Mouse (Mus musculus) left cerebral cortex, adult 9 months (tissue): Measurements from ENCODE around the gene Cnnm1.
A peak's percentile ranks its signal among the peaks of the same experiment; 100 is the strongest.

Source experiments
- DNase-seq, 2 experiments: peaks; one replicate each; pipeline ENCODE4 v3.0.0; 2022; ENCODE audit warnings: low spot score in 2 of 2

The Cnnm1 gene

GRCm38 (mm10) chr19:43440112-43440737, at the start of gene Cnnm1:
TSS of gene Cnnm1 (plus strand) at chr19:43440436.
- DNase-seq: peak; percentile 58 to 68

- DNase-seq: peak in 1 of 2 experiments; percentile 58
Observed at GRCm38 (mm10) chr19:43396327-43396726, 43.9 kb upstream of the Cnnm1 start.

GRCm38 (mm10) chr19:43407181-43407580, 33.1 kb upstream of the Cnnm1 start:
- DNase-seq: no peak

- DNase-seq: no peak
Observed at GRCm38 (mm10) chr19:43415565-43415964, 24.7 kb upstream of the Cnnm1 start.

- DNase-seq: no peak
Observed at GRCm38 (mm10) chr19:43420506-43420905, 19.7 kb upstream of the Cnnm1 start.

GRCm38 (mm10) chr19:43424082-43424481, 16.2 kb upstream of the Cnnm1 start:
- DNase-seq: no peak

GRCm38 (mm10) chr19:43427446-43428224, 12.6 kb upstream of the Cnnm1 start:
- DNase-seq: no peak

GRCm38 (mm10) chr19:43439246-43439645, 990 bp upstream of the Cnnm1 start:
- peak in 1 of 2 experiments; percentile 37 for DNase-seq

- no peak for DNase-seq
Observed at GRCm38 (mm10) chr19:43440768-43441660, 778 bp downstream of the Cnnm1 start.

GRCm38 (mm10) chr19:43441661-43441990, 1.4 kb downstream of the Cnnm1 start:
- no peak for DNase-seq

- no peak for DNase-seq
Observed at GRCm38 (mm10) chr19:43442269-43442668, 2.0 kb downstream of the Cnnm1 start.

GRCm38 (mm10) chr19:43442906-43443305, 2.7 kb downstream of the Cnnm1 start:
- no peak for DNase-seq

GRCm38 (mm10) chr19:43444636-43445205, 4.5 kb downstream of the Cnnm1 start:
- DNase-seq: no peak

- DNase-seq: no peak
Observed at GRCm38 (mm10) chr19:43451563-43451962, 11.3 kb downstream of the Cnnm1 start.

GRCm38 (mm10) chr19:43452176-43452575, 11.9 kb downstream of the Cnnm1 start:
- peak in 1 of 2 experiments; percentile 74 for DNase-seq

GRCm38 (mm10) chr19:43453025-43453424, 12.8 kb downstream of the Cnnm1 start:
- no peak for DNase-seq

- no peak for DNase-seq
Observed at GRCm38 (mm10) chr19:43459948-43460347, 19.7 kb downstream of the Cnnm1 start.

GRCm38 (mm10) chr19:43460481-43460880, 20.2 kb downstream of the Cnnm1 start:
- no peak for DNase-seq

- no peak for DNase-seq
Observed at GRCm38 (mm10) chr19:43462141-43462540, 21.9 kb downstream of the Cnnm1 start.

GRCm38 (mm10) chr19:43463546-43464293, 23.5 kb downstream of the Cnnm1 start:
- DNase-seq: no peak

GRCm38 (mm10) chr19:43464294-43464687, 24.1 kb downstream of the Cnnm1 start:
- DNase-seq: no peak
